Mouse (Mus musculus) liver, postnatal 0 days (tissue): ENCODE measurements around the gene Tesk2.
A peak's percentile ranks its signal among the peaks of the same experiment; 100 is the strongest.

Experiments used
- CTCF ChIP-seq: sonication (generic); IDR thresholded peaks from 2 replicates; pipeline ENCODE4 v1.5.1; 2016; ENCODE audit warnings: antibody characterized with exemption, low read depth
- EP300 ChIP-seq: IDR thresholded peaks from 2 replicates; pipeline ENCODE4 v1.6.1; 2016; ENCODE audit warnings: antibody characterized with exemption, low read depth, mild to moderate bottlenecking

DNA sequence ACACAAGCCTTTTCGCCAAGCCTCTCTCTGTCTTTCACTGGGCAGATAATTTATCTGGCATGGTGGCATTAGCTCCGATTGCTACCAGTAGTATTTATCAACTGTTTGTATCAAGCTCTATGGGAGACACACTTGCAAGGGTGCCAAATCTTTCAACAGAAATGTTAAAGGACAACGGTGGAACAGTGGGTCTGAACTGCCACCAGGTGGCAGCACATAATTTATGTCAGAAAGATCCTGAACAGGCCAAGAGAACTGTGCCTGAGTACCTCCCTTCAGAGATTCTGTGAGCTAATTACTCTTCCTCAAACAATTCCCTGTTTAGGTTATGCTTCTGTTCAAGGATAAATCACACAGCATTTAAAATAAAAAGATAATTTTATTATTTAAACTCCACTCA is 1.4 kb upstream of the Tesk2 start:
- TF ChIP-seq CTCF = peak; percentile 88
- no peak for TF ChIP-seq EP300
